Mouse (Mus musculus) liver, embryonic 14 days (tissue): ENCODE measurements around the gene Vav1. TPM values are rescaled to one million over a fixed set of nuclear protein-coding genes. Genes with fewer than 3 reads are reported as not detected.

ENCODE experiments used
- polyA plus RNA-seq: library from polyadenylated mRNA; depleted of rRNA; stranded (reverse); fragments of >200 nt; gene quantifications from 2 replicates; pipeline ENCODE4 v1.2.3, GENCODE M21; 2012; rRNA removed

Gene Vav1
- polyA plus RNA-seq: 7.1 and 9.0 TPM in 2 replicates

GRCm38 (mm10) chr17:57278943-57279590 lies at the start of gene Vav1:
Gene Vav1, plus strand, starts transcription at chr17:57279100.

GRCm38 (mm10) chr17:57248201-57248699 lies 30.6 kb upstream of the Vav1 start, which contains the start of gene Gpr108:
Gene Gpr108, minus strand, starts transcription at chr17:57248446.

GRCm38 (mm10) chr17:57249186-57250181 lies 29.4 kb upstream of the Vav1 start, which contains the start of gene Trip10:
Gene Trip10, plus strand, starts transcription at chr17:57249455.

GRCm38 (mm10) chr17:57358441-57358840 lies 79.5 kb downstream of the Vav1 start, which contains the start of gene Adgre1:
Gene Adgre1, plus strand, starts transcription at chr17:57358691.

Other genes starting within 250 kb of the Vav1 start
- 30.1 and 35.2 TPM in 2 replicates for gene Khsrp, start 247.6 kb upstream of the Vav1 start, polyA plus RNA-seq
- gene Slc25a41, start 237.4 kb upstream of the Vav1 start, polyA plus RNA-seq: not detected in 2 replicates
- 4.4 and 5.0 TPM in 2 replicates for gene Crb3, start 220.0 kb upstream of the Vav1 start, polyA plus RNA-seq
- 7.2 and 9.3 TPM in 2 replicates for gene Slc25a23, start 219.2 kb upstream of the Vav1 start, polyA plus RNA-seq
- 0.93 and 1.6 TPM in 2 replicates for gene Dennd1c, start 200.6 kb upstream of the Vav1 start, polyA plus RNA-seq
- gene Tubb4a, start 191.3 kb upstream of the Vav1 start, polyA plus RNA-seq: 0.18 and 0.37 TPM in 2 replicates
- gene Tnfsf9, start 173.8 kb upstream of the Vav1 start, polyA plus RNA-seq: 0.46 and 0.59 TPM in 2 replicates
- gene Cd70, start 129.3 kb upstream of the Vav1 start, polyA plus RNA-seq: not detected in 2 replicates
- gene Tnfsf14, start 84.9 kb upstream of the Vav1 start, polyA plus RNA-seq: 2.1 and 2.4 TPM in 2 replicates
- 240 and 245 TPM in 2 replicates for gene C3, start 51.0 kb upstream of the Vav1 start, polyA plus RNA-seq
- 7.1 and 7.9 TPM in 2 replicates for gene Gpr108, start 30.7 kb upstream of the Vav1 start, polyA plus RNA-seq
- gene Trip10, start 29.6 kb upstream of the Vav1 start, polyA plus RNA-seq: 6.3 and 7.9 TPM in 2 replicates
- gene Adgre1, start 79.6 kb downstream of the Vav1 start, polyA plus RNA-seq: 9.1 and 14.4 TPM in 2 replicates